Mouse (Mus musculus) small intestine, adult 2 months (tissue): Measurements from ENCODE around the gene Snx33.

Experiments used
- CTCF ChIP-seq: fragments of 200-500 bp; IDR thresholded peaks from 2 replicates; pipeline ENCODE4 v1.5.1; 2012; ENCODE audit warnings: low read depth, mild to moderate bottlenecking, control low read depth, inconsistent platforms, low read length, moderate library complexity, mixed read lengths; ENCODE audit not compliant: insufficient replicate concordance, insufficient read length; ENCODE audit errors: extremely low read depth
- POLR2A ChIP-seq: fragments of 200-500 bp; IDR thresholded peaks from 2 replicates; pipeline ENCODE4 v1.6.1; 2012; ENCODE audit warnings: low read depth, mild to moderate bottlenecking, control low read depth, inconsistent platforms, low read length, moderate library complexity

- TF ChIP-seq POLR2A (no peak), CTCF (no peak)
Measured at GRCm38 (mm10) chr9:56937223-56938160, 9.3 kb upstream of the Snx33 start, which contains the start of gene Imp3.
